Mouse (Mus musculus) heart, adult 9 months (tissue): ENCODE measurements around the gene Ndfip2.

ENCODE experiments used
- DNase-seq, 2 experiments: peaks; one replicate each; pipeline ENCODE4 v3.0.0; 2022; ENCODE audit warnings: low spot score in 2 of 2

The Ndfip2 gene

GRCm38 (mm10) chr14:105287557-105287956, 29.2 kb downstream of the Ndfip2 start:
- DNase-seq = no peak

GRCm38 (mm10) chr14:105287972-105288371, 29.6 kb downstream of the Ndfip2 start:
- no peak for DNase-seq

GRCm38 (mm10) chr14:105288529-105288928, 30.2 kb downstream of the Ndfip2 start:
- DNase-seq = no peak

GRCm38 (mm10) chr14:105292139-105292538, 33.8 kb downstream of the Ndfip2 start:
- DNase-seq = no peak

- no peak for DNase-seq
Measured at GRCm38 (mm10) chr14:105293777-105294176, 35.4 kb downstream of the Ndfip2 start.

GRCm38 (mm10) chr14:105295820-105296582, 37.6 kb downstream of the Ndfip2 start:
- DNase-seq = peak in 1 of 2 experiments; percentile 45

- DNase-seq = no peak
Measured at GRCm38 (mm10) chr14:105299744-105300255, 41.4 kb downstream of the Ndfip2 start.

GRCm38 (mm10) chr14:105300551-105300950, 42.2 kb downstream of the Ndfip2 start:
- DNase-seq = no peak

GRCm38 (mm10) chr14:105302708-105303107, 44.3 kb downstream of the Ndfip2 start:
- DNase-seq = no peak

GRCm38 (mm10) chr14:105307716-105308115, 49.3 kb downstream of the Ndfip2 start:
- no peak for DNase-seq

GRCm38 (mm10) chr14:105312366-105312765, 54.0 kb downstream of the Ndfip2 start:
- DNase-seq = no peak

GRCm38 (mm10) chr14:105312944-105313343, 54.6 kb downstream of the Ndfip2 start:
- DNase-seq = no peak

- DNase-seq = peak in 1 of 2 experiments; percentile 18
Measured at GRCm38 (mm10) chr14:105313877-105314276, 55.5 kb downstream of the Ndfip2 start.

GRCm38 (mm10) chr14:105321712-105322111, 63.3 kb downstream of the Ndfip2 start:
- DNase-seq = no peak

GRCm38 (mm10) chr14:105322829-105323228, 64.5 kb downstream of the Ndfip2 start:
- DNase-seq = no peak

GRCm38 (mm10) chr14:105323448-105323847, 65.1 kb downstream of the Ndfip2 start:
- no peak for DNase-seq

GRCm38 (mm10) chr14:105328397-105329302, 70.3 kb downstream of the Ndfip2 start:
- DNase-seq = peak; percentile 91 to 96

GRCm38 (mm10) chr14:105333475-105334094, 75.2 kb downstream of the Ndfip2 start:
- DNase-seq = no peak

- DNase-seq = no peak
Measured at GRCm38 (mm10) chr14:105341765-105342164, 83.4 kb downstream of the Ndfip2 start.

GRCm38 (mm10) chr14:105354121-105354520, 95.7 kb downstream of the Ndfip2 start:
- no peak for DNase-seq
